Mouse (Mus musculus): ENCODE measurements at regions not wholly inside any gene's neighbourhood (a gene's known extent, or its start where the extent isn't known, plus 50 kb on each side); places are given as distances from the start of the nearest gene placed in this dataset.

GRCm38 (mm10) chr10:48066986-48067385, 1721.6 kb downstream of the Grik2 start:
- no peak overlapping the region for H3K4me2 ChIP-seq (ENCODE audit: low read length)
- no peaks in the 10 kb centered on the region for H3K36me3 ChIP-seq (ENCODE audit: control insufficient read depth, insufficient read depth, low read length)
- ATAC-seq (ENCODE audit: low FRiP score, low TSS enrichment), result no peak
- H3K27ac ChIP-seq (replicated peaks; ENCODE audit: low read depth, low read length), result no peak overlapping the region
- no peaks in the 10 kb centered on the region for H3K27me3 ChIP-seq (ENCODE audit: control insufficient read depth, insufficient read depth, low read length)
- H3K4me1 ChIP-seq (ENCODE audit: control insufficient read depth, insufficient read depth, low read length), result no peaks in the 10 kb centered on the region
- no peak for DNase-seq
- WGBS, result 76% methylated on average over 1 of the region's 1 CpGs
- H3K9me3 ChIP-seq (ENCODE audit: control insufficient read depth, low read length), result no peaks in the 10 kb centered on the region
- H3K4me3 ChIP-seq (replicated peaks; ENCODE audit: low read depth, low read length), result no peak overlapping the region
- H3K9ac ChIP-seq (replicated peaks; ENCODE audit: low read length), result no peak overlapping the region

GRCm38 (mm10) chr10:48027296-48027695, 1761.3 kb downstream of the Grik2 start:
- no peaks in the 10 kb centered on the region for H3K9me3 ChIP-seq (ENCODE audit: control insufficient read depth, low read length)
- H3K4me3 ChIP-seq (replicated peaks; ENCODE audit: low read depth, low read length), result no peak overlapping the region
- H3K9ac ChIP-seq (replicated peaks; ENCODE audit: low read length), result no peak overlapping the region
- H3K4me2 ChIP-seq (ENCODE audit: low read length), result no peak overlapping the region
- no peaks in the 10 kb centered on the region for H3K4me1 ChIP-seq (ENCODE audit: control insufficient read depth, insufficient read depth, low read length)
- no peak overlapping the region for H3K27ac ChIP-seq (replicated peaks; ENCODE audit: low read depth, low read length)
- H3K27me3 ChIP-seq (ENCODE audit: control insufficient read depth, insufficient read depth, low read length), result no peaks in the 10 kb centered on the region
- H3K36me3 ChIP-seq (ENCODE audit: control insufficient read depth, insufficient read depth, low read length), result no peaks in the 10 kb centered on the region
- WGBS, result 90% methylated on average over 1 of the region's 1 CpGs
- ATAC-seq (ENCODE audit: low FRiP score, low TSS enrichment), result no peak; the same call in 1 of the 2 replicates
- DNase-seq, result no peak

GRCm38 (mm10) chr10:47991328-47992044, 1797.1 kb downstream of the Grik2 start:
- no peaks in the 10 kb centered on the region for H3K27me3 ChIP-seq (ENCODE audit: control insufficient read depth, insufficient read depth, low read length)
- no peak overlapping the region for H3K9ac ChIP-seq (replicated peaks; ENCODE audit: low read length)
- no peaks in the 10 kb centered on the region for H3K4me1 ChIP-seq (ENCODE audit: control insufficient read depth, insufficient read depth, low read length)
- no peak overlapping the region for H3K4me2 ChIP-seq (ENCODE audit: low read length)
- WGBS, result 23% methylated on average over 4 of the region's 4 CpGs
- H3K27ac ChIP-seq (replicated peaks; ENCODE audit: low read depth, low read length), result no peak overlapping the region
- no peaks in the 10 kb centered on the region for H3K36me3 ChIP-seq (ENCODE audit: control insufficient read depth, insufficient read depth, low read length)
- H3K4me3 ChIP-seq (replicated peaks; ENCODE audit: low read depth, low read length), result no peak overlapping the region
- DNase-seq (no peak), ATAC-seq (ENCODE audit: low FRiP score, low TSS enrichment) (peak; percentile 43; the same call in 1 of the 2 replicates)
- H3K9me3 ChIP-seq (ENCODE audit: control insufficient read depth, low read length), result no peaks in the 10 kb centered on the region

- Histone ChIP-seq H3K4me1 (ENCODE audit: control insufficient read depth, insufficient read depth, low read length) (no peaks in the 10 kb centered on the region), H3K27ac (replicated peaks; ENCODE audit: low read depth, low read length) (no peak overlapping the region), H3K36me3 (ENCODE audit: control insufficient read depth, insufficient read depth, low read length) (no peaks in the 10 kb centered on the region), H3K9me3 (ENCODE audit: control insufficient read depth, low read length) (no peaks in the 10 kb centered on the region), H3K27me3 (ENCODE audit: control insufficient read depth, insufficient read depth, low read length) (no peaks in the 10 kb centered on the region), H3K4me3 (replicated peaks; ENCODE audit: low read depth, low read length) (no peak overlapping the region), H3K9ac (replicated peaks; ENCODE audit: low read length) (no peak overlapping the region), H3K4me2 (ENCODE audit: low read length) (no peak overlapping the region)
- ATAC-seq (ENCODE audit: low FRiP score, low TSS enrichment) (no peak), DNase-seq (no peak)
Observed at GRCm38 (mm10) chr10:47979028-47979427, 1809.5 kb downstream of the Grik2 start.

Measured in midbrain, embryonic 14.5 days (tissue).